ENCODE assay signal across 8 mouse cellular contexts in genomic region chr2:127482533-127482911, GRCm38 (mm10). TPM values are rescaled to one million over a fixed set of nuclear protein-coding genes. Genes with fewer than 3 reads are reported as not detected.
A peak's percentile ranks its signal among the peaks of the same experiment; 100 is the strongest.
DNase-seq lines count a peak whose midpoint lies in the region; ATAC-seq and TF ChIP-seq lines count a peak whose summit lies in the region.

No protein-coding gene starts in this region.

- peak; percentile 41 for DNase-seq in cerebellum, adult 11 months
- peak; percentile 85 for DNase-seq in gastrocnemius, adult 2 months
- peak; percentile 60 for DNase-seq in liver
- peak; percentile 59 for DNase-seq in urinary bladder, adult 2 months (ENCODE audit: low spot score)

- no peak; the same call in 1 of the 2 replicates for ATAC-seq in cerebellum, adult (ENCODE audit: insufficient number of reproducible peaks, low FRiP score, low TSS enrichment)
- no peak for ATAC-seq in hindbrain, embryonic 13.5 days (ENCODE audit: low FRiP score)
- 0 out of 2 replicates have a peak, but pooled peaks have one; percentile 8 for ATAC-seq in midbrain, embryonic 15.5 days (replicated peaks)

- intact Hi-C loops in gastrocnemius, adult 2 months (cut with DNase I), result no loop called here

- H3K27ac ChIP-seq in bone marrow macrophage, adult 2 months (ENCODE audit: insufficient read depth, low read depth, low read length), result no peak overlapping the region
- H3K27ac ChIP-seq in gastrocnemius, adult 2 months, result peak overlapping the region; percentile 28
- no peak overlapping the region for H3K27ac ChIP-seq in hindbrain, embryonic 13.5 days
- H3K27ac ChIP-seq in midbrain, embryonic 15.5 days, result no peak overlapping the region

- peak overlapping the region; percentile 59 for H3K9ac ChIP-seq in hindbrain, embryonic 13.5 days
- H3K9ac ChIP-seq in midbrain, embryonic 15.5 days, result no peak overlapping the region

- WGBS in hindbrain, embryonic 13.5 days, result 0% methylated on average over 21 of the region's 21 CpGs
- under 1% methylated on average over 21 of the region's 21 CpGs for WGBS in midbrain, embryonic 15.5 days

- peaks cover 87% of the 10 kb centered on the region for H3K27me3 ChIP-seq in hindbrain, embryonic 13.5 days
- H3K27me3 ChIP-seq in midbrain, embryonic 15.5 days (replicated peaks), result peaks cover 68% of the 10 kb centered on the region

- no peak for TF ChIP-seq CTCF in bone marrow macrophage, adult 2 months (IDR thresholded peaks at IDR 0.05; ENCODE audit: low read depth, low read length)
- TF ChIP-seq CTCF in gastrocnemius, adult 2 months (IDR thresholded peaks at IDR 0.05), result no peak

- H3K4me3 ChIP-seq in bone marrow macrophage, adult 2 months (ENCODE audit: insufficient read depth, low read length), result peak overlapping the region; percentile 18
- H3K4me3 ChIP-seq in gastrocnemius, adult 2 months, result peak overlapping the region; percentile 81
- H3K4me3 ChIP-seq in hindbrain, embryonic 13.5 days, result peak overlapping the region; percentile 38
- peak overlapping the region; percentile 23 for H3K4me3 ChIP-seq in midbrain, embryonic 15.5 days

- no peak for TF ChIP-seq POLR2A in bone marrow macrophage, adult 2 months (IDR thresholded peaks at IDR 0.05; ENCODE audit: borderline replicate concordance, low read depth, low read length)

- H3K36me3 ChIP-seq in hindbrain, embryonic 13.5 days, result no peaks in the 10 kb centered on the region
- no peaks in the 10 kb centered on the region for H3K36me3 ChIP-seq in midbrain, embryonic 15.5 days (replicated peaks)

- no peaks in the 10 kb centered on the region for H3K9me3 ChIP-seq in hindbrain, embryonic 13.5 days
- no peaks in the 10 kb centered on the region for H3K9me3 ChIP-seq in midbrain, embryonic 15.5 days

- peaks cover 4% of the 10 kb centered on the region; the same call in 1 of the 2 replicates for H3K4me1 ChIP-seq in bone marrow macrophage, adult 2 months (ENCODE audit: control insufficient read depth, insufficient read depth, low read length)
- H3K4me1 ChIP-seq in hindbrain, embryonic 13.5 days (replicated peaks), result peaks cover 38% of the 10 kb centered on the region
- H3K4me1 ChIP-seq in midbrain, embryonic 15.5 days, result peaks cover 31% of the 10 kb centered on the region

- H3K4me2 ChIP-seq in hindbrain, embryonic 13.5 days, result peak overlapping the region; percentile 63
- H3K4me2 ChIP-seq in midbrain, embryonic 15.5 days, result peak overlapping the region; percentile 47

RNA-seq across cellular contexts. Expression of gene Fahd2a, which starts 38.2 kb away (rescaled TPM):
- 11.9 and 16.9 TPM in 2 replicates for polyA plus RNA-seq in bone marrow macrophage, adult 2 months (2012; ENCODE audit: insufficient read depth, insufficient read length, missing spikeins)
- 10 to 100 TPM; 18.8 to 26.9 TPM for total RNA-seq in gastrocnemius, adult 2 months (2021)
- polyA plus RNA-seq in hindbrain, embryonic 13.5 days (2015; fragmentation: Nextera tagmentation; extraction: Ambion mirVana), result 33.3 and 37.1 TPM in 2 replicates
- 31.8 and 35.8 TPM in 2 replicates for polyA plus RNA-seq in midbrain, embryonic 15.5 days (2015; fragmentation: Nextera tagmentation; extraction: Ambion mirVana)
- polyA plus RNA-seq in urinary bladder, adult 2 months (2012; rRNA removed), result 30.4 and 41.2 TPM in 2 replicates

RNA-seq across cellular contexts. Expression of gene Kcnip3, which starts 39.4 kb away (rescaled TPM):
- not detected in 2 replicates for polyA plus RNA-seq in bone marrow macrophage, adult 2 months (2012; ENCODE audit: insufficient read depth, insufficient read length, missing spikeins)
- under 1 TPM; 0.28 to 0.31 TPM for total RNA-seq in gastrocnemius, adult 2 months (2021)
- polyA plus RNA-seq in hindbrain, embryonic 13.5 days (2015; fragmentation: Nextera tagmentation; extraction: Ambion mirVana), result 3.6 and 4.8 TPM in 2 replicates
- polyA plus RNA-seq in midbrain, embryonic 15.5 days (2015; fragmentation: Nextera tagmentation; extraction: Ambion mirVana), result 8.9 and 10.0 TPM in 2 replicates
- 4.2 and 4.8 TPM in 2 replicates for polyA plus RNA-seq in urinary bladder, adult 2 months (2012; rRNA removed)

RNA-seq across cellular contexts. Expression of gene Gpat2, which starts 57.5 kb away (rescaled TPM):
- not detected in 2 replicates for polyA plus RNA-seq in bone marrow macrophage, adult 2 months (2012; ENCODE audit: insufficient read depth, insufficient read length, missing spikeins)
- not detected for total RNA-seq in gastrocnemius, adult 2 months (2021)
- 0.09 and 0.12 TPM in 2 replicates for polyA plus RNA-seq in hindbrain, embryonic 13.5 days (2015; fragmentation: Nextera tagmentation; extraction: Ambion mirVana)
- polyA plus RNA-seq in midbrain, embryonic 15.5 days (2015; fragmentation: Nextera tagmentation; extraction: Ambion mirVana), result 0.21 and 0.24 TPM in 2 replicates
- polyA plus RNA-seq in urinary bladder, adult 2 months (2012; rRNA removed), result 0.24 and 0.32 TPM in 2 replicates

RNA-seq across cellular contexts. Expression of gene Prom2, which starts 58.7 kb away (rescaled TPM):
- not detected in 2 replicates for polyA plus RNA-seq in bone marrow macrophage, adult 2 months (2012; ENCODE audit: insufficient read depth, insufficient read length, missing spikeins)
- total RNA-seq in gastrocnemius, adult 2 months (2021), result not detected
- 0.10 TPM in 1 of 2 replicates, not detected in the other for polyA plus RNA-seq in hindbrain, embryonic 13.5 days (2015; fragmentation: Nextera tagmentation; extraction: Ambion mirVana)
- polyA plus RNA-seq in midbrain, embryonic 15.5 days (2015; fragmentation: Nextera tagmentation; extraction: Ambion mirVana), result 0.06 and 0.14 TPM in 2 replicates
- polyA plus RNA-seq in urinary bladder, adult 2 months (2012; rRNA removed), result 112 and 118 TPM in 2 replicates

Comparison
In these comparisons a context has a peak if more than half of its experiments do, and no peak if none do; other contexts are left out.
1. H3K4me3 ChIP-seq: peak in every context shown above with its lines; median percentile 81 in gastrocnemius, adult 2 months; 38 in hindbrain, embryonic 13.5 days; 23 in midbrain, embryonic 15.5 days; 18 in bone marrow macrophage, adult 2 months.